Mouse (Mus musculus) layer of hippocampus, postnatal 36 days (tissue): ENCODE measurements at regions not wholly inside any gene's neighbourhood (a gene's known extent, or its start where the extent isn't known, plus 50 kb on each side); places are given as distances from the start of the nearest gene placed in this dataset.
"Not testable (repeated sequence)": the region's sequence is repeated elsewhere in the genome, so short reads cannot be mapped to it uniquely, and the experiment has no call there.

Experiments used
- DNase-seq, 2 experiments: peaks; one replicate each; pipeline ENCODE4 v3.0.0; 2022

GRCm38 (mm10) chr10:51397016-51397415 is 83.4 kb upstream of the Gm49339 start:
- not testable (repeated sequence) for DNase-seq

GRCm38 (mm10) chr10:51405141-51405540 is 75.3 kb upstream of the Gm49339 start:
- DNase-seq: peak; percentile 22 to 55

GRCm38 (mm10) chr10:51412795-51413194 is 67.6 kb upstream of the Gm49339 start:
- no peak for DNase-seq

GRCm38 (mm10) chr10:51414512-51414911 is 65.9 kb upstream of the Gm49339 start:
- no peak for DNase-seq

GRCm38 (mm10) chr10:51416723-51417122 is 63.7 kb upstream of the Gm49339 start:
- no peak for DNase-seq

- no peak for DNase-seq
Measured at GRCm38 (mm10) chr10:51417221-51417911, 63.0 kb upstream of the Gm49339 start.

- no peak for DNase-seq
Measured at GRCm38 (mm10) chr10:51418550-51418949, 61.9 kb upstream of the Gm49339 start.

- no peak for DNase-seq
Measured at GRCm38 (mm10) chr10:51422501-51422900, 57.9 kb upstream of the Gm49339 start.
